Mouse (Mus musculus): ENCODE data around the gene Fgf8. TPM values are rescaled to one million over a fixed set of nuclear protein-coding genes. Genes with fewer than 3 reads are reported as not detected.

Fgf8 gene
- total RNA-seq (2021) = not detected
- long read RNA-seq, experiment 1 = 0 reads
- long read RNA-seq, experiment 2 = 0 reads

- DNase-seq (ENCODE audit: low spot score in 2 of 2) = peak in 1 of 2 experiments; percentile 5
Observed at GRCm38 (mm10) chr19:45742218-45742983, at the start of gene Fgf8. Fgf8 (minus strand) TSS chr19:45742915.

- DNase-seq (ENCODE audit: low spot score in 2 of 2) = no peak
Observed at GRCm38 (mm10) chr19:45792404-45792803, 49.7 kb upstream of the Fgf8 start.

GRCm38 (mm10) chr19:45789888-45790874 is 47.5 kb upstream of the Fgf8 start:
- no peak for DNase-seq (ENCODE audit: low spot score in 2 of 2)

GRCm38 (mm10) chr19:45789365-45789764 is 46.6 kb upstream of the Fgf8 start:
- DNase-seq (ENCODE audit: low spot score in 2 of 2) = no peak

GRCm38 (mm10) chr19:45788337-45788736 is 45.6 kb upstream of the Fgf8 start:
- no peak for DNase-seq (ENCODE audit: low spot score in 2 of 2)

GRCm38 (mm10) chr19:45787450-45787849 is 44.7 kb upstream of the Fgf8 start:
- no peak for DNase-seq (ENCODE audit: low spot score in 2 of 2)

GRCm38 (mm10) chr19:45785470-45785869 is 42.8 kb upstream of the Fgf8 start:
- no peak for DNase-seq (ENCODE audit: low spot score in 2 of 2)

- DNase-seq (ENCODE audit: low spot score in 2 of 2) = no peak
Observed at GRCm38 (mm10) chr19:45783933-45784576, 41.3 kb upstream of the Fgf8 start.

GRCm38 (mm10) chr19:45783181-45783932 is 40.6 kb upstream of the Fgf8 start, which contains the start of gene Mgea5:
Mgea5 (minus strand) TSS chr19:45783837.
- peak; percentile 98 for DNase-seq (ENCODE audit: low spot score in 2 of 2)

GRCm38 (mm10) chr19:45782315-45783001 is 39.7 kb upstream of the Fgf8 start:
- peak; percentile 45 to 54 for DNase-seq (ENCODE audit: low spot score in 2 of 2)

- no peak for DNase-seq (ENCODE audit: low spot score in 2 of 2)
Observed at GRCm38 (mm10) chr19:45781676-45782075, 39.0 kb upstream of the Fgf8 start.

- DNase-seq (ENCODE audit: low spot score in 2 of 2) = no peak
Observed at GRCm38 (mm10) chr19:45780350-45780915, 37.7 kb upstream of the Fgf8 start.

GRCm38 (mm10) chr19:45775486-45775885 is 32.8 kb upstream of the Fgf8 start:
- DNase-seq (ENCODE audit: low spot score in 2 of 2) = peak; percentile 31 to 48

GRCm38 (mm10) chr19:45771501-45771900 is 28.8 kb upstream of the Fgf8 start:
- DNase-seq (ENCODE audit: low spot score in 2 of 2) = no peak

- DNase-seq (ENCODE audit: low spot score in 2 of 2) = no peak
Observed at GRCm38 (mm10) chr19:45760810-45761209, 18.1 kb upstream of the Fgf8 start.

GRCm38 (mm10) chr19:45758671-45759070 is 16.0 kb upstream of the Fgf8 start:
- no peak for DNase-seq (ENCODE audit: low spot score in 2 of 2)

- no peak for DNase-seq (ENCODE audit: low spot score in 2 of 2)
Observed at GRCm38 (mm10) chr19:45753551-45753950, 10.8 kb upstream of the Fgf8 start.

- no peak for DNase-seq (ENCODE audit: low spot score in 2 of 2)
Observed at GRCm38 (mm10) chr19:45751881-45752280, 9.2 kb upstream of the Fgf8 start.

GRCm38 (mm10) chr19:45749243-45750043 is 6.7 kb upstream of the Fgf8 start, which contains the start of gene Npm3:
Npm3 (minus strand) TSS chr19:45749591.
- DNase-seq (ENCODE audit: low spot score in 2 of 2) = peak; percentile 74 to 82

All from left cerebral cortex, adult 18-20 months (tissue).